Mouse (Mus musculus): ENCODE data around the gene Apol9a. TPM values are rescaled to one million over a fixed set of nuclear protein-coding genes. Genes with fewer than 3 reads are reported as not detected.
A peak's percentile ranks its signal among the peaks of the same experiment; 100 is the strongest.

The Apol9a gene
- polyA plus RNA-seq, 1 experiment, result 1.3 TPM

DNA sequence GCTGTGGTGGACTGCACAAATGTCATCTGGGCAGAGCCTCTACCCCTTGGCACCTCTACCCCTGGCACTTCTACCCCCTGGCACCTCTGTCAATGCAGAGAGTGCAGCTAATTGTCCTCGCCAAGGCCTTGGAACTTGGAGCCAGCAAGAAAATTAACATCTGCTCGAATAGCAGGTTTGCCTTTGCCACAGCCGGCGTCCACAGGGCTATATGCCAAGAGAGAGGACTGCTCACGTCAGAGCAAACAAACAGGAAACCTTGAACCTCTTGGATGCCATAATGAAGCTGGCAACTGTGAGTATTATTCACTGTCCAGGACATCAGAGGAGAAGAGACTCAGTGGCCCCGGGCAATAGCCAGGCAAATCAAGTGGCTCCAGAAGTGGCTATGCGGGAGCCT, 34.0 kb downstream of the Apol9a start:
- WGBS, result 55% methylated on average over 7 of the region's 7 CpGs
- DNase-seq, result no peak
- TF ChIP-seq POLR2A (IDR thresholded peaks at IDR 0.05; ENCODE audit: borderline replicate concordance, extremely low read depth, low read depth, low read length), result no peak
- TF ChIP-seq CTCF (IDR thresholded peaks at IDR 0.05; ENCODE audit: insufficient read depth, low read length), result no peak

DNA sequence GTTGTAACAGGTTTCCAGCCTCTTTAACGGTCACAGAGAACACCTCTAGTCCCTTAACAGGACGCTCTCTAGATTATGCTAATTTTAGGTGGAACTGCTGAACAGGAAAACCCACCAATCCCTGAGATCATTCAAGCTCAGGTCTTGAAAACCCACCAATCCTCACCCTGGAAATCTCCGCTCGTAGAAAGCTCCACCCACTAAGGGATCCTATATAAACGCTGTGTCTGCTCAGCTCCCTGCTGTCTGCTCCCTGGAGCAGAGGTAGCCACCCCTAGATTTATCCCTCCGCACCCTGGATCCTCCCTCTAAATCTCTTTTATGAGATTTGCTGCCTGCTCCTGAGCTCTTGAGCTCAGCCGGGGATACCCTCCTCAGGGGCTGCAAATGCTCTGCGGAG, 40.3 kb downstream of the Apol9a start:
- WGBS, result 87% methylated on average over 8 of the region's 8 CpGs
- TF ChIP-seq POLR2A (IDR thresholded peaks at IDR 0.05; ENCODE audit: borderline replicate concordance, extremely low read depth, low read depth, low read length), result no peak
- TF ChIP-seq CTCF (IDR thresholded peaks at IDR 0.05; ENCODE audit: insufficient read depth, low read length), result no peak
- Histone ChIP-seq H3K4me3 (replicated peaks; ENCODE audit: extremely low read depth, low read depth, low read length) (no peak overlapping the region), H3K4me1 (ENCODE audit: control insufficient read depth, insufficient read depth, low read length) (peaks cover 5% of the 10 kb centered on the region)
- DNase-seq, result no peak

More for the DNA sequence above, 34.0 kb downstream of the Apol9a start:
- Histone ChIP-seq H3K4me3 (replicated peaks; ENCODE audit: extremely low read depth, low read depth, low read length) (no peak overlapping the region), H3K4me1 (ENCODE audit: control insufficient read depth, insufficient read depth, low read length) (no peaks in the 10 kb centered on the region)

GRCm38 (mm10) chr15:77369981-77370380, 41.0 kb downstream of the Apol9a start:
- TF ChIP-seq POLR2A (IDR thresholded peaks at IDR 0.05; ENCODE audit: borderline replicate concordance, extremely low read depth, low read depth, low read length) (no peak), CTCF (IDR thresholded peaks at IDR 0.05; ENCODE audit: insufficient read depth, low read length) (no peak)
- 93% methylated on average over 21 of the region's 21 CpGs for WGBS
- Histone ChIP-seq H3K4me3 (replicated peaks; ENCODE audit: extremely low read depth, low read depth, low read length) (no peak overlapping the region), H3K4me1 (ENCODE audit: control insufficient read depth, insufficient read depth, low read length) (peaks cover 5% of the 10 kb centered on the region)
- DNase-seq, result no peak

DNA sequence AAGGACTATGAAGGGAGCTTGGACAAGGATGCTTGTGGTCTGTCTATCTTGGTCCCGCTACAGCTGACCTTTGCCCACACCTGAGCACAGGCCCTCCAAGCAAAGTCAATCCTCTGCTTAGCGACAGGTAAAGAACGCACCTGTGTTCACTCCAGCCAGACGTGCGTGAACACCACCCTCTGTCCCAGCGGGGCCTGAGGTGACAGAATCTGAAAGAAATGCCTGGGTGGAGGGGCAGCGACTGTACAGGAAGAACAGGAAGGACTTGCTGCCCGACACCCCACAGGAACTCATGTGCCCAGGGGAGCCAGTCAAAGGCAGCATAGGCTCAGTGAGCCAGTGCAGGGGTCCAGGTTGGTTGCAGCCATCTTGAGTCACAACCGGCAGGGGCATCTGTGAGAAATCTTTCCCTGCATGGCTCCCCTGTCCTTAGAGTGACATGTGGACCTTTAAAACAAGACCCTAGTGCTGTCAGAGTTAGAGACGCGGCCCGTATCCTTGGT, 42.1 kb downstream of the Apol9a start:
- TF ChIP-seq POLR2A (IDR thresholded peaks at IDR 0.05; ENCODE audit: borderline replicate concordance, extremely low read depth, low read depth, low read length) (no peak), CTCF (IDR thresholded peaks at IDR 0.05; ENCODE audit: insufficient read depth, low read length) (no peak)
- peaks cover 5% of the 10 kb centered on the region for H3K4me1 ChIP-seq (ENCODE audit: control insufficient read depth, insufficient read depth, low read length)
- no peak overlapping the region for H3K4me3 ChIP-seq (replicated peaks; ENCODE audit: extremely low read depth, low read depth, low read length)
- DNase-seq, result no peak
- WGBS, result 69% methylated on average over 12 of the region's 12 CpGs

DNA sequence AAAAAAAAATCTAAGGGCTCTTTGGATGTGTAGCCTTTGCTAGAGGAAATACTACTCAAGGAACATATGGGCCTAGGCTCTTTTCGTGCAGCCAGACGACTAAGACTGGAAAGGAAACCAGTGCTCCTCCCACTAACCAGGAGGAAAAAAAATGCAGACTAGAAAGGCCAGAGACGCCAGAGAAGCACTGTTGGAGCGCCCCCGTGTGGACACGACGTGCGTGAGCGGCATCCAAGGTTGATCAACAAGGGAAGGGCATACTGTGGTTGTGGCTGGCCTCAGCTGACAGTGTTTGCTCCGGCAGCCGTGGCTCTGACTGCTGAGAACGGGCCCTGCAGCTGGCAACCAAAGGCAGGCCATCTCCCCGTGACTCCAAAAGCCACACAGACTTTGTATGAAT, 42.8 kb downstream of the Apol9a start:
- Histone ChIP-seq H3K4me3 (replicated peaks; ENCODE audit: extremely low read depth, low read depth, low read length) (no peak overlapping the region), H3K4me1 (ENCODE audit: control insufficient read depth, insufficient read depth, low read length) (peaks cover 5% of the 10 kb centered on the region)
- TF ChIP-seq POLR2A (IDR thresholded peaks at IDR 0.05; ENCODE audit: borderline replicate concordance, extremely low read depth, low read depth, low read length) (peak; percentile 30; the same call in 1 of the 2 replicates), CTCF (IDR thresholded peaks at IDR 0.05; ENCODE audit: insufficient read depth, low read length) (peak; percentile 94)
- peak; percentile 92 for DNase-seq
- WGBS, result under 1% methylated on average over 13 of the region's 13 CpGs

DNA sequence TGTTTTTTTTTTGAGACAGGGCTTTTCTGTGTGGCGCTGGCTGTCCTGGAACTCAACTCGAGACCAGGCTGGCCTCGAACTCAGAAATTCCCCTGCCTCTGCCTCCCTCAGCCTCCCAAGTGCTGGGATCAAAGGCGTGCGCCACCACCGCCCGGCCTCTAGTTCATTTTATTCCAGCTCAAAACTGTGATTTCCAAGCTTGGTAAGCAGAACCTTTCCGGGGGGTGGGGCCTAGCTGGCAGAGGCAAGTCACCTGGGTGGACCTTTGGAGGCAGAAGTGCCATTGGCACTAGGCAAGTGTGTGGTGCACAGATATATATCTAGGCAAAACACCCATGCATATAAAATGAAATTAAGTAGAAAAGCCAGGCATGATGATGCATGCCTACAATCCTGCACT, 43.4 kb downstream of the Apol9a start:
- DNase-seq, result no peak

DNA sequence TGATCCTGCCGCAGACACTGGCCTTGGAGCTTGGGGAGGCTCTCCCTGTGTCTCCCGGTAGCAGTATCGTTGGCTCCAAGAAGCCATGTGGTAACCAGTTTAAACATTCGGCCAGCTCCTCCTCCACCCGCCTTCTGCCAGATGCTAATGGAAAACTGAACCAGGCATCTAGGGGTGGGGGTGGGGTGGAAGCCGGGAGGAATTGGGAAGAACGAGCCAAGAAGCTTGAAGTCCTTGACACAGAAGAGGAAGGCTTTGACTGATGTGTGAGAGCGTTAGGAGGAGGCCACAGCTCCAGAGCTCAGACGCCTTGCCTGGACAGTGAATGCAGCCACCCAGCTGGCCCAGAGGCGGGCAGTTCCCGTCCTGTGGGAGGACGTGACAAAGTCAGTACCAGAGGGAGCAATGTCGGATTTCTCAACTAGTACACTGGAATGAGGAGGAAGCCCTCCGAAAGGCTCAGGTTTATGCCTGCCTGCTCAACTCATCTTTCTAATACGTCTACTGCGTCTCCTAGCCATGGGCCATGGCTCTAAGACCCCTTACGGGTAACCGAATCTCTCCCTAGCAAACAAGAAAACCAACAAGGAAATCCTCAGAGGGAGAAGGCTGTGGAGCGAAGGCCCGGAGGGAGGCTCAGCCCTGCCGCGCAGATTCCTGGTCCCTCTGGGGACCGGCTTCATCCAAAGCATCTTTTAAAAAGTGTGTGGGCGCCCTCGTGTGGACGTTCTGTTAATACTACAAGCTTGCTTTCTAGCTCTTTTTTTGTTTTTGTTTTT, 44.0 kb downstream of the Apol9a start:
- WGBS, result 5% methylated on average over 26 of the region's 26 CpGs
- TF ChIP-seq POLR2A (IDR thresholded peaks at IDR 0.05; ENCODE audit: borderline replicate concordance, extremely low read depth, low read depth, low read length) (peak; percentile 37; the same call in 1 of the 2 replicates), CTCF (IDR thresholded peaks at IDR 0.05; ENCODE audit: insufficient read depth, low read length) (peak; percentile 46)
- peak; percentile 78 for DNase-seq
- H3K4me3 ChIP-seq (replicated peaks; ENCODE audit: extremely low read depth, low read depth, low read length), result peak overlapping the region; percentile 6
- H3K4me1 ChIP-seq (ENCODE audit: control insufficient read depth, insufficient read depth, low read length), result peaks cover 5% of the 10 kb centered on the region

More for the DNA sequence above, 43.4 kb downstream of the Apol9a start:
- 34% methylated on average over 8 of the region's 8 CpGs for WGBS
- no peak overlapping the region for H3K4me3 ChIP-seq (replicated peaks; ENCODE audit: extremely low read depth, low read depth, low read length)
- no peak for TF ChIP-seq POLR2A (IDR thresholded peaks at IDR 0.05; ENCODE audit: borderline replicate concordance, extremely low read depth, low read depth, low read length)
- no peak for TF ChIP-seq CTCF (IDR thresholded peaks at IDR 0.05; ENCODE audit: insufficient read depth, low read length)
- H3K4me1 ChIP-seq (ENCODE audit: control insufficient read depth, insufficient read depth, low read length), result peaks cover 5% of the 10 kb centered on the region

DNA sequence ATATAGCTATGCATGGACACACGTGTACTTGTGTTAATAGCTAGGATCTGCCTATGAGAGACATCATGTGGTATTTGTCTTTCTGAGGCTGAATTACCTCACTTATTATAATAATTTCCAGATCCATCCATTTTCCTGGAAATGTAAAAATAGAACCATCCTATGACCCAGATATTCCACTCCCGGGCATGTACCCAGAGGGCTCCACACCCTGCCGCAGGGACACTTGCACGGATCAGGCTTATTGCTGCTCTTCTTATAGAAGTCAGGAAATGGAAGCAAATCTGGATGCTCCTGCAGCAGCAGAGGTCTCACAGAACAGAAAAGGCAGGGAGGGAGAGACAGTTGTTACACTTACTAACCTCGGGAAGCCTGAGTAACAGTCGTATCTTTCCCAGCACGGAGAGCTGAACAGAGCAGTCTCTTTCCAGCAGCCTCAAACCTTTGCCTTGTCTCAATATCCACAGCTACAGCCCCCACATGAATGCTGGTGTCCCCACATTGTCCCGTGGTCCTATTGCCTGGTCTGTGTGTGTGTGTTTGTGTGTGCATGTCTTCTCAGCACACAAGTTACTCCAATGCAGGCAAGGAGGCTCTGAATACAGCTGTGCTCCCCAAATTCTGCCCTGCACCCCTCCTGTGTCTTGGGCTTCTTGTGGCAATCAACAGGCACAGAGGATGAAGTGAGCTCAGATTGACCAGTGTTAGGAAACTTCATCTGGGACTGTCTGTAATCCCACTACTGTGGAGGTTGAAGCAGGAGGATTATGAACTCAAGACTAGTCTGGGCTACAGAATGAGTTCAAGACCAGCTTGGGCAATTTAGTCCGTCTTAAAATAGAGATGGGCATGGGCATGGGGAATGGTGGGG, 45.0 kb downstream of the Apol9a start:
- TF ChIP-seq CTCF (IDR thresholded peaks at IDR 0.05; ENCODE audit: insufficient read depth, low read length), result no peak
- TF ChIP-seq POLR2A (IDR thresholded peaks at IDR 0.05; ENCODE audit: borderline replicate concordance, extremely low read depth, low read depth, low read length), result no peak
- Histone ChIP-seq H3K4me3 (replicated peaks; ENCODE audit: extremely low read depth, low read depth, low read length) (no peak overlapping the region), H3K4me1 (ENCODE audit: control insufficient read depth, insufficient read depth, low read length) (peaks cover 5% of the 10 kb centered on the region)
- no peak for DNase-seq
- 55% methylated on average over 9 of the region's 9 CpGs for WGBS

- Histone ChIP-seq H3K4me1 (ENCODE audit: control insufficient read depth, insufficient read depth, low read length) (peaks cover 9% of the 10 kb centered on the region), H3K4me3 (replicated peaks; ENCODE audit: extremely low read depth, low read depth, low read length) (no peak overlapping the region)
- no peak for TF ChIP-seq CTCF (IDR thresholded peaks at IDR 0.05; ENCODE audit: insufficient read depth, low read length)
- TF ChIP-seq POLR2A (IDR thresholded peaks at IDR 0.05; ENCODE audit: borderline replicate concordance, extremely low read depth, low read depth, low read length), result no peak
- DNase-seq, result no peak
- 34% methylated on average over 3 of the region's 3 CpGs for WGBS
These were observed 46.9 kb downstream of the Apol9a start for GRCm38 (mm10) chr15:77364026-77364425.

Data from lung, adult 2 months (tissue).